Mouse (Mus musculus) layer of hippocampus, postnatal 10 days (tissue): ENCODE measurements around the gene Prss53. TPM values are rescaled to one million over a fixed set of nuclear protein-coding genes. Genes with fewer than 3 reads are reported as not detected.

Experiments
- total RNA-seq, 2 experiments: library from RNA; stranded (reverse); gene quantifications; 2 replicates each; pipeline ENCODE4 v1.2.3; 2021

The Prss53 gene
- total RNA-seq, 2 experiments from 2014 or later = 0.96 to 1.1 TPM

Other genes starting within 250 kb of the Prss53 start
- 10 to 100 TPM; 38.6 TPM for gene Bcl7c, start 182.0 kb downstream of the Prss53 start, total RNA-seq
- gene Ctf1, start 178.2 kb downstream of the Prss53 start, total RNA-seq = 1 to 10 TPM; 4.3 to 5.3 TPM
- not detected for gene Ctf2, start 158.8 kb downstream of the Prss53 start, total RNA-seq
- 10 to 100 TPM; 86.8 to 92.2 TPM for gene Fbxl19, start 146.4 kb downstream of the Prss53 start, total RNA-seq
- 10 to 100 TPM; 18.5 to 19.1 TPM for gene Orai3, start 121.2 kb downstream of the Prss53 start, total RNA-seq
- gene Setd1a, start 114.3 kb downstream of the Prss53 start, total RNA-seq = 10 to 100 TPM; 35.5 to 40.3 TPM
- 1 to 10 TPM; 2.9 to 4.6 TPM for gene Gm49388, start 105.4 kb downstream of the Prss53 start, total RNA-seq
- 1 to 10 TPM; 4.8 to 5.1 TPM for gene Hsd3b7, start 90.4 kb downstream of the Prss53 start, total RNA-seq
- 10 to 100 TPM; 46.9 to 53.6 TPM for gene Stx4a, start 66.7 kb downstream of the Prss53 start, total RNA-seq
- gene Stx1b, start 66.4 kb downstream of the Prss53 start, total RNA-seq = 100 to 1,000 TPM; 292 to 296 TPM
- 10 to 100 TPM; 28.6 to 30.2 TPM for gene Zfp646, start 14.7 kb downstream of the Prss53 start, total RNA-seq
- 10 to 100 TPM; 22.9 to 25.3 TPM for gene Zfp668, start 14.1 kb downstream of the Prss53 start, total RNA-seq
- gene Gm21974, start 4.5 kb upstream of the Prss53 start, total RNA-seq = not detected
- 10 to 100 TPM; 25.0 to 26.3 TPM for gene Vkorc1, start 4.6 kb upstream of the Prss53 start, total RNA-seq
- 10 to 100 TPM; 45.9 to 48.6 TPM for gene Bckdk, start 13.1 kb upstream of the Prss53 start, total RNA-seq
- gene Kat8, start 21.5 kb upstream of the Prss53 start, total RNA-seq = 10 to 100 TPM; 25.8 to 28.2 TPM
- 1 to 10 TPM; 1.7 to 1.8 TPM for gene Prss8, start 39.1 kb upstream of the Prss53 start, total RNA-seq
- gene Prss36, start 55.8 kb upstream of the Prss53 start, total RNA-seq = 10 to 100 TPM; 15.0 to 17.0 TPM
- gene Fus, start 76.5 kb upstream of the Prss53 start, total RNA-seq = 100 to 1,000 TPM; 423 to 445 TPM
- 1 to 10 TPM; 3.2 to 4.5 TPM for gene Pycard, start 102.9 kb upstream of the Prss53 start, total RNA-seq
- under 1 TPM; 0.40 to 0.55 TPM for gene Trim72, start 113.0 kb upstream of the Prss53 start, total RNA-seq
- gene Itgam, start 171.7 kb upstream of the Prss53 start, total RNA-seq = 1 to 10 TPM; 8.4 to 8.7 TPM
- not detected for gene Gm49368, start 171.7 kb upstream of the Prss53 start, total RNA-seq
- gene Itgax, start 238.6 kb upstream of the Prss53 start, total RNA-seq = not detected